11 mouse cellular contexts compared by ENCODE assay signal in genomic region chr11:93273906-93274305, GRCm38 (mm10).
A peak's percentile ranks its signal among the peaks of the same experiment; 100 is the strongest.
DNase-seq lines count a peak whose midpoint lies in the region; ATAC-seq and TF ChIP-seq lines count a peak whose summit lies in the region.
"Had no signal": no experiment of that assay in that cellular context is flagged by ENCODE, and none has a peak within 500 bp of the region (broad histone marks: within the 10 kb centered on the region; RNA-seq: fewer than 3 reads in every experiment).

No protein-coding gene starts in this region.

- H3K9me3 ChIP-seq in heart, postnatal 0 days (replicated peaks; ENCODE audit: control insufficient read depth, low read length), result no peaks in the 10 kb centered on the region
- H3K9me3 ChIP-seq: stomach, embryonic 15.5 days had no signal

- intact Hi-C loops in left cerebral cortex, postnatal 14 days (cut with DNase I), result no loop called here

- H3K4me3 ChIP-seq in heart, postnatal 0 days (ENCODE audit: low read depth, low read length), result no peak overlapping the region
- H3K4me3 ChIP-seq: stomach, embryonic 15.5 days had no signal

- ATAC-seq in heart, postnatal 0 days (ENCODE audit: insufficient read depth, low read depth), result no peak; the same call in 1 of the 2 replicates
- ATAC-seq: hindbrain, embryonic 16.5 days had no signal

- H3K27ac ChIP-seq in heart, postnatal 0 days (ENCODE audit: low read depth), result no peak overlapping the region
- H3K27ac ChIP-seq: macrophage; stomach, embryonic 15.5 days had no signal

- no peak overlapping the region for H3K9ac ChIP-seq in heart, postnatal 0 days (replicated peaks; ENCODE audit: low read depth, low read length)
- H3K9ac ChIP-seq: stomach, embryonic 15.5 days had no signal

- no peaks in the 10 kb centered on the region for H3K36me3 ChIP-seq in heart, postnatal 0 days (replicated peaks; ENCODE audit: control insufficient read depth, insufficient read depth, low read length)
- H3K36me3 ChIP-seq: stomach, embryonic 15.5 days had no signal

- no peaks in the 10 kb centered on the region for H3K4me1 ChIP-seq in heart, postnatal 0 days (ENCODE audit: control insufficient read depth, insufficient read depth)
- H3K4me1 ChIP-seq: stomach, embryonic 15.5 days had no signal

- WGBS in heart, postnatal 0 days, result 19% methylated on average over 6 of the region's 6 CpGs

- no peaks in the 10 kb centered on the region for H3K27me3 ChIP-seq in heart, postnatal 0 days (ENCODE audit: control insufficient read depth, insufficient read depth, low read length)
- H3K27me3 ChIP-seq: stomach, embryonic 15.5 days had no signal

- H3K4me2 ChIP-seq in heart, postnatal 0 days (ENCODE audit: low read depth, low read length), result no peak overlapping the region
- H3K4me2 ChIP-seq: stomach, embryonic 15.5 days had no signal

- DNase-seq in heart, postnatal 0 days (ENCODE audit: low spot score), result peak; percentile 9
- DNase-seq in heart, adult 8-10 months (ENCODE audit: low spot score), result no peak
- peak; percentile 3 for DNase-seq in lung, postnatal 14 days
- no peak for DNase-seq in lung, postnatal 25 days (ENCODE audit: low spot score)
- DNase-seq in left cerebral cortex, postnatal 14 days (ENCODE audit: low spot score in 2 of 2), result peak; percentile 62 to 89
- DNase-seq in thymus, postnatal 25 days, result no peak
- no peak for DNase-seq in cerebellum, adult 11-12 months
- DNase-seq: gastrocnemius, postnatal 25 days had no signal

- TF ChIP-seq CTCF in heart, postnatal 0 days (IDR thresholded peaks at IDR 0.05; ENCODE audit: low read depth), result no peak

- TF ChIP-seq EP300 in heart, postnatal 0 days (IDR thresholded peaks at IDR 0.05; ENCODE audit: low read depth), result no peak

Comparison
In these comparisons a context has a peak if more than half of its experiments do, and no peak if none do; other contexts are left out.
1. DNase-seq: peak in heart, postnatal 0 days (single experiment), lung, postnatal 14 days (single experiment) and left cerebral cortex, postnatal 14 days (2 of 2); none in heart, adult 8-10 months (single experiment), lung, postnatal 25 days (single experiment), thymus, postnatal 25 days (single experiment) and cerebellum, adult 11-12 months (single experiment).